Mouse (Mus musculus): Measurements from ENCODE around the gene Plekhg3. TPM values are rescaled to one million over a fixed set of nuclear protein-coding genes. Genes with fewer than 3 reads are reported as not detected.

Gene Plekhg3
- total RNA-seq, 2 experiments from 2014 or later: 8.6 to 11.9 TPM

DNA sequence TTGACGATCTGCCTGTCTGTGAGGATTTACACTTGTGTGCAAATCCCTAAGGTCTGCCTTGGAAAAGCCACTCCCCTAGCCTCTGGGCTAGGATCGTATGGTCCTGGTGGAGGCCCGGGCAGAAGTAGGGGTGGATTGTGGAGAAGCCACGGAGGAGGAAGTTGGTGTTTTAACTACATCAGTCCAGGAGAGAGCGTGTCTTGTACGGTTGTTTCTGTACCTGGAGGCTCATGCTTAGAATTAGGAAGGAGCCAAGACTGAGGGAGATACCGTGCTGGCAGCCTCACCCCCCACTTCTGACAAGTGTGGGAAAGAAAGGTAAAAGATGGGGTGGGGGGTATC lies 17.4 kb downstream of the Plekhg3 start:
- DNase-seq (ENCODE audit: low spot score in 2 of 2): no peak

DNA sequence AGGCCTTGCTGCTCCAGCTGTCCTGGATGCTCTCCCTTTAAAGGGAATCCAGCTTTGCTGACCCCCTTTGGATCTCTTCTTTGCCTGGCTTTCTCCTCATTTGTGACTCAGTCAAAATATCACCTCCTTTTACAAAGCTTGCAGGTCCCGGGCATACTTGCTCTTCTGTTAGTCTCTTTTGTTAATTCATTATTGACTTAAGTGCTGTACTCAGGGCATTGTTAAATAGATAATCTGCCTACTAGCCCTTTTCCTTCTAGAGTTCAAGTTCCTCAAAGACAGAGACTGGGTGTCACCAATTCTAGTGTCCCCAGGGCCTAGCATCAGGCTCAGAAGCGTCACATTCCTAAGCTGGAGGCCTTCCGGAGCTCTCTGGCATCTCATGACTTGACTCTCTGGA lies 18.5 kb downstream of the Plekhg3 start:
- DNase-seq (ENCODE audit: low spot score in 2 of 2): no peak

DNA sequence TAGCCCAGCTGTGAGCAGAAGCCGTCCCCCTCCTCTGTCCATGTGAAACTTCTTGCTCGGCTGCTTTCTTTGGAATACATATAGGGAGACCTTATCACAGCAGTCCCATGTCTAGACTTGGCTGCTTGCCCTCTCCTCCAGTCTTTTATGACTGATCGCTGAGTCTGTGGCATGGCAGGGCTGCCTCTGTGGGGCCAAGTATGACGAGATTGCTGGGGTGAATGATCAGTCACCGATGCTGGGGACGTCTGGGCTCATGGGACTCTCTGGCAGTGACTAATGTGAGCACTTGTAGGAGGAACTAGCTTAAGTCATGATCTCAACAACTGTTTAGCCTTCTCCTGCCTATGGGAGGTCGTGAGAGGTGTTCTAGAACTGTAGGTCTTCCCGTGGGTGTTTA lies 21.6 kb downstream of the Plekhg3 start:
- peak in 1 of 2 experiments; percentile 47 for DNase-seq (ENCODE audit: low spot score in 2 of 2)

DNA sequence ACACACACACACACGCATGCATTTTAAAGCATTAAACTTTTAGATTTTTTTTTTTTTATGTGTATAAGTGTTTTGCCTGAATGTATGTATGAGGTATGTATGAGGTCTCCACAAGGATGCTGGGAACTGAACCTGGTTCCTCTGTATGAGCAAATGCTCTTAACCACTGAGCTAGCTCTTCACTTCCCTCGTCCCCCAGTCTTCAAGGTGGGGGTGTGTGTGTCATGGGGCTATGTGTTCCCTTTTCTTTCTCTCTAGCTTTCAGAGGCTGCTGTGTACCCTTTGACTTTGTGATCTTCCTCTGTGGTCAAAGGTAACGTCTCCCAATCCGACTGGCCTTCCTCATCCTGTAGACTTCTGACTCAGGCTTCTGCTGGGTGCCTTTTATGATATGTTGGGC lies 22.3 kb downstream of the Plekhg3 start:
- DNase-seq (ENCODE audit: low spot score in 2 of 2): no peak

DNA sequence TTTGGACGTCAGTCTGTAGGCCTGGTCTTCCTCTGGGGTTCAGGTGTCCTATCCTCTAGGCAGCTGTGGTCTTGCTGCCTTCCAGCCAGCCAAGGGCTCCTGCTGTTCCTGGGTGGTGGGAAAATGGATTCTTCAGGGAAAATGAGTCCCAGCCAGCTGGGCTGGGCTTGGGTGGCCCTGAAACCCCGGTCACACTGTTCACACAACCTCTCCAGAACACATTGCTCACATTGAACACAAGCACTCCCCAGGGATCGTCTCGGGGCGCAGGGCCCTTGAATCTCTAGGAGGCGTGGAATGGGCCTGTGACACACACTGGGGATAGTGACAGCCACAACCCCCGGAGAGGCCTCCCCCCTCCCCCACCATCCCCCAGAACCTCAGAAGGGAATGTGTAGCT lies 23.2 kb downstream of the Plekhg3 start:
- no peak for DNase-seq (ENCODE audit: low spot score in 2 of 2)

DNA sequence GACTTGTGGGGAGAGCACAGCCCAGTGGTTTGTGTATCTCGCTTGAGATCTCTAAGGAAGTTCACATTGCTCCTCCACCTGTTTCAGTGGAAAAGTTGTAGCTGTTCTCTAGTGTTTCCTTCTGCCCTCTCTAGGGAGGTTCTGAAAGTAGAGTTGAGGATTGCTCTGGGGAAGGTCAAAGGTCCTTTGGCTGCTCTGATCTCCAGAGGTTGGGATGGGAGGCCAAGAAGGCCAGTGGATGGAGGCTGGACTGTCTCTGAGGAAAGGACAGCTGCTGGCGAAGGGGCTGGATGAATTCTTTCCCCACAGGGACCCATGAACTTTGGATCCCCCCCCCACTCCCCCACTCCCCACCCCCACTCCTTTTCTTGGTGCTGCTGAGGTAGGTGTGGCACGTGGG lies 23.7 kb downstream of the Plekhg3 start:
- no peak for DNase-seq (ENCODE audit: low spot score in 2 of 2)

DNA sequence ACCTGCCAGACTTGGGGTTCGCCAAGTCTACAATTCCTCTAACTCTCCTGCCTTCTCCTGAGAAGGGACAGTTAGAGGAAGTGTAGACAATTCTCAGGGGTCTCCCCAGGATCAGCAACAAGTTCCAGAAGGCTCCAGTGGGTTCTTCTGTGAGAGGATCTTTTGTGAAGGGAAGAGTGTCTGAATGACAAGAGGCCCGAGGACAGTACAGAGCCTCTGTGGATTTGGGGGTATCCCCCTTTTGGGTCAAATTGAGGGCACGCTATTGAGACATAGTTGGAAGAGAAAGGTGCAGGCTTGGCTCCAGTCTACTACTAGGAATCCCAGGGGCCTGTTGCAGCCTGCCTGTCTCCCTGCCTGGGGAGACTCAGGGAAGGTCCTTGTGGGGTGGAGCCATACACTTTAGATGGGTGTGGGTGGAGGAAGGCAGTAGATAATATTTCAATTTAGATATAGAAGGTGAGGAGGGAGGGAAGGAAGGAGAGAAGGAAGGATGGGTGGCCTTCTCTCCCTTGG lies 24.2 kb downstream of the Plekhg3 start:
- DNase-seq (ENCODE audit: low spot score in 2 of 2): no peak

DNA sequence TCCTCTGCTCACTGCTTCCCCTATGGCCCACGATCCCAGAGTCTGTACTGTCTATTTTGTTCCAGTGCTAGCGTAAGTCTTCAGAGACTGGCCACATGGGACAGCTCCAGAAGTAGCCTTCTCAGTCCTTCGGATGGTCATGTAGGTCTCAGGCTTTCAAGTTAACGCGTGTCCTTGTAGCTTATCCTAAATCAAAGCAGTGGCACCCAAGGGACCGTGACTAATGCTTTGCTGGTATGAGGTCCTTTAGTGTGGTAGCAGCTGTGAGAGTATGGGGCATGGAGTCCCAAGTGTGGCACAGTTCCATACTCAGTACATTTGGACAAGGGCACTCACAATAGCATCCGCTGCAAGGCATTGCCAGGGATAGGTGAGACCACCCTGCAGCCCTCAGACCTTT lies 25.5 kb downstream of the Plekhg3 start:
- DNase-seq (ENCODE audit: low spot score in 2 of 2): no peak

DNA sequence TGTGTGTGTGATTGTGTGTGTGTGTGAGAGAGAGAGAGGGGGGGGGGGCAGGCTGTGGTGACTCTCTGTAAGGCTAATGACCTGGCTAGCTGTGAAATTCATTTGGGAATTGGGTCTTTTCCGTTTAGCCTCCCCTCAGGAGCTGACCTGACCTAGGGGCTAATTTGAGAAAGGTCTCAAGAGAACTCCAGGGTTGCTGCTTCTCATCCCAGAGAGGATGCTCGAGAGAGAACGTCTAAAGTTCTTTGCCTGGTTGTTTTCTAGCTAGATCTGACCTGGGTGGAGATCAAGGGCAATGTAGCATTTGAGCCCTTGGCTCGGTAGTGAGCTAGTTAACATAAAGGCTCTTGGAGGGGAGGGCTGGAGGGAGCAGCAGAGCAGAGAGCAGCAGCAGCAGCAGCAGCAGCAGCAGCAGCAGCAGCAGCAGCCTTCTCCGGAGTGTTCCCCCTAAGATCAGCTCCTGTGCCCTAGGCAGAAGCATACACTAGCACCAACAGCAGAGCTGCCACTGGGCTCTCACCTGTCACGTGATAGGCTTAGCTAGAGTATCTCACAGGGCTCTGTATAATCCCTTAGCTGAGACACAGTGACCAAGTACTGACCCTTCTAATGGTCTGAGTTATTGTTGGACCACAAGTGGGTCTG lies 26.2 kb downstream of the Plekhg3 start:
- no peak for DNase-seq (ENCODE audit: low spot score in 2 of 2)

DNA sequence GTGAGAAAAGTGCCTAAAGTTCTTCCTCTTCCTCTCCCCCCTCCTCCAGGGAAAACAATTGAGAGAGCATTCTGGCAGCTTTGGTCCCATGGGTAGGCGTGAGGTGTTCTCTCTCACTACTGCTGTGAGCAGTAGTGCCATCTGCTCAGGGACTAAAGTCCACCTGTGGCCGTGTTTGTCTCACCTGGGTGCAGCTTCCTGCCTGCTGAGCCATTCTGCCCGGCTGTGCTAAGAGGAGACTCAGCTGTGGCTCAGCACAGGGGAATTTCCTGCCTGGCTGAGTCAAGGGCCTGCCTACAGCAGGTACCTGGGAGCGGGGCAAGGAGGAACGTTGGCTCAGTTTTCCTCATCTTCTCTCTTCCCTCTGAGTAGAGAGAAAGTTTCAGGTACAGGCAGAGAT lies 27.5 kb downstream of the Plekhg3 start:
- no peak for DNase-seq (ENCODE audit: low spot score in 2 of 2)

DNA sequence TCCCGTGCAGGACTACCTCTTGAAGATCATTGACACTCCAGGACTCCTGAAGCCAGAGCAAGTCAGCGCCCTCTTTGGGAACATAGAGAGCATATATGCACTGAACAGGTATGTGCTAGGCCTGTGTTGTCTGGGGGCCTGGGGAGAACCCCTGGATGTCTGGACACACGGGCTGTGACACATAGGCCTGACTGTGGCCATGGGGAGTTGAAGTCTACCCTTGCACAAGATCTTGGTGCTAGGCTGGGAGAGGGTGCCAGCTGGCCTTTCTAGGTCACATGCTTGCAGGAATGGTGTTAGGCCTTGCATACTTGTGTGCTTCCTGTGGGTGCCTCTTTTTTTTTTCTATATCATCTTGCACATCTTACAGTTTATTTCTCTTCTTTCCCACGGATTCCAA lies 31.5 kb downstream of the Plekhg3 start:
- DNase-seq (ENCODE audit: low spot score in 2 of 2): no peak

DNA sequence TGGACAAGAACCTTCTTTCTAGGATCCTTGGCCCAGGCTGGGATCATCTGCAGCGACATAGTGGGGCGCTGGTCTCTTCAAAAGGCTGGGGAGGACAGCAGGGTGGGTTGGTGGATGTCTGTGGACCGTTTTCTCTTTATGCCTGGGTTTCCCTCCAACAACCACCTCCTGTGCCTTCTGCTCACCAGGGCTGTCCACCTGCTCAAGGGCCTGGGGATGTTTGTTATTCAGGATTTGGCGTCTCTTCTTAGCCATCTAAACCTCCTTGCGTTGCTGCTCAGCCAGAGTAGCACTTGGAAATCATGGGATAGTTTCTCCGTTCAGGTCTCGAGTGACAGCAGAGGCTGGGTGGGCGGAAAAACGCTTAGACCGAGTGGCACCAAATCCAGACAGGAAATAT lies 35.6 kb downstream of the Plekhg3 start:
- no peak for DNase-seq (ENCODE audit: low spot score in 2 of 2)

DNA sequence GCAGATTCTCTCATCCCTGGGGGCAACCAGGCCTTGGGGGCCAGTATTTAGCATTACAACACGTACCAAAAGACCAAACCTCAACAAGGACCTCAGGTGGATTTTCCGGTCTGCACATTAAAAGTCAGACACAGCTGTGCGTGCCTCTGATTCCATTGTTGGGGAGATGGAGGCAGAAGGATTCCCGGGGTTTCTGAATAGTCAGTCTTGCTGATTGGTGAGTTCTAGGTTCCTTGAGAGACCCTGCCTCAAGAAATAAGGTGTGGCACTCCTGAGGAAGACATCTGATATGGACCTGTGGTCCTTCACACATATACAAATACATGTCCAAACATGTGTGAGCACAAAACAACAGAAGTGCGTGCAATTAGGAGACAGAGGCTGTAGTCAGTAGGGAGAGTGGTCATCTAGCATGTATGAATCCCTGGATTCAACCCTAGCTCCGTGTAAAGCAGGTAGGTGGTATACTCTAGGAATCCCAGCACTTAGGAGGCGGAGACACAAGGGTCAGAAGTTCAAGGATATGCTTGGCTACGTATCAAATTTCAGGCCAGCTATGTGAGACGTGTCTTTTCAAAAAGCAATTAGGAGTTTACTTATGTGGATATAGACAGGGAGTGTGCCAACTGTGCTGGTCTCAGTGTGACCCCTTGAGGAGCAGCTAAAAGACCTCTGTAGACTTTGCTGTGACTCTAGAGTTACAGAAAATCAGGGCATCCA lies 39.7 kb downstream of the Plekhg3 start:
- no peak for DNase-seq (ENCODE audit: low spot score in 2 of 2)

DNA sequence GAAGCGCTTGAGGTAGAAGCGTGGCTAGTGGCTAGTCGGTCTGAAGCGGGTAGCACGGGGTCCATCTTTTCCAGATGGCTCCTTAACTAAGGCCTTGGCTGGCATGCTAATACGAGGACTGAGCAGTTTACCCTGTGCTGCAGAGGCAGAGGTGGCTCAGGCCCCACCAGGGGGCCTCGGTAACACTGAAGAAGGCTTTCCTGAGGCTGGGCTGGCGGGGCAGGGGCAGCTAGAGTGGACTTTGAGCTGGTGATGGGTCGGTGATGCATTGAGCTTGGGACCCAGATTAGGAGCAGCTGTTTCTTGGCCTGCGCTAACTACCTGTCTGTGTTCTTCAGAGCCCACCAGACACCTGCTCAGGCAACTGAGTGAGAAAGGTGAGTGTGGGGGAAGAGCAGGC lies 40.6 kb downstream of the Plekhg3 start:
- DNase-seq (ENCODE audit: low spot score in 2 of 2): no peak

DNA sequence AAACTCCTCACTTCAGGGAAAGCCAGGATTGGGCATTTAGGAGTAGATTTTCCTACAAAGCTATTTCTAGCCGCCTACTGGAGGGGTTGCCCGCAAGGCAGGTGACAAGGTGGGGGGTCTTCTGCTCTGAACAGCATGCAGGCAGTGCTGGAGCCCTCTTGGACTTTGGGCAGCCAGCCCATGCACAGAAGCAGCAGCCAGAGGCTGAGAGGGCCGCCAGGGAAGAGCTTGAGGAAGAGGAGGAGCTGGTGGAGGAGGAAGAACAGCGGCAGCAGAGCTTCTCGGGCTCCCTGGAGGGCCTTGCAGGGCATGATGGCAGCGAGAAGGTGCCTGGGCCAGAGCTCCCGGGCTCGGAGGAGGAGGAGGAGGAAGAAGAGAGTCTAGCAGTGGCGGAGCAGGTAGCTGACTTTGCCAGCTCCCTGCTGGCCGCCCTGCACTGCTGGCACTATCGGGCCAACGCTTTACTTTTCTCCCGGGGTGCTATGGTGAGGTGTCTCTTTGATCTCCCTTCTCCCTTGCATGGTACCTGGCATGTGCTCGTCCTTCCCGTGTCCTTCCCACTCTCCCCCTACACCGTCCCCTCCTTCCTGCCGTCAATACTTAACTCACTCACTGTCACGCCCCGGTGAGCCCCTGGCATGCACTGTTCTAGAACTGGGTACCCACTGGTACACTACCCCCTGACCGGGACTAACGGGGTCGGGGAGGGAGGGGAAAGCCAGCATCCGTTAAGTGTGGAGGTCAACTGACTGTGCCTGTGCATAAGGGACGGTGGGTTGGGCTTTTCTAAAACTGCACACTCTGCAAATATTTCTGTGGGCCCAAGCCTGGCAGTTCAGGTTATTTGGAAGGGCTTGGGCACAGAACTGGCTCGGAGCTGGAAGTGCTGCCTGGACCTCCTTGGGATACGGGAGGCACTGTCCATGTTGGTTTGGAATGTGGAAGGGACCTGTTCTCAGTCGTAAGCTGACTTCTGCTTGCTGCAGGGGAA lies 41.9 kb downstream of the Plekhg3 start:
- DNase-seq (ENCODE audit: low spot score in 2 of 2): no peak

DNA sequence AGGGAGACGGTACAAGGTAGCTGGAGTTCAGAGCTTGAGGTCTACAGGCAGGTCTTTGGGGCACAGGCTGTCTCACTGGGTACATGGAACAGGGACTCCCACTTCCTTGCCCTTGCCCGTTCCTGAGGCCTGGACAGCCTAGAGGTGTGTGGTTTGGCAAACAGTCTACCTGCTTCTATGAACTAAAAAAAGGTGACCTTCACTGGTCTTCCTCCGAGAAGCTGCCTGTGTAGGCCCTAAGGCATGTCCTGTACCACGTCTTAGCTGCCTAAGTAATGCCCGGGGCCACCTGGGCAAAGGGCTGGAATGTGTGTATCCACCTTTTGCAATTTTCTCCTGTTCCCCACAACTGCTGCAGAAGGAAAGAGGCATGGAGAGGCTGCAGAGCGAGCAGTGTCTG lies 42.7 kb downstream of the Plekhg3 start:
- no peak for DNase-seq (ENCODE audit: low spot score in 2 of 2)

DNA sequence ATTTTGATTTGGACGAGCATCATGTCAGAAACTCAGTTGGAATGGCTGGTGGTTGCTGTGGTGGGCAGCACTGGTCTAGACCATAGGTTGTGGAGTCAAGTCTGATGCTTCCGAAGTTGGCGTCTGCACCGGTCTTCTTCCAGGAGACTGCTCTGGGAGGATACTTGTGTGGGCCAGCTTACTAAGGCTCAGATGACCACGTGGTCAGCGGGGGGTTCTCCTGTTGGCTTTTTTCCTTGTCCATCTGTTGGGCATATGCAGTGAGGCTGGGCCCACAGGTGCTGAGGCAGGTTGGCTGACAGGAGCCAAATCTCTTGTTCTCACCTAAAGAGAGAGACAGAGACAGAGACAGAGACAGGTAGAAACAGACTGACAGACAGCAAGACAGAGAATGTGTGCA lies 44.1 kb downstream of the Plekhg3 start:
- no peak for DNase-seq (ENCODE audit: low spot score in 2 of 2)

DNA sequence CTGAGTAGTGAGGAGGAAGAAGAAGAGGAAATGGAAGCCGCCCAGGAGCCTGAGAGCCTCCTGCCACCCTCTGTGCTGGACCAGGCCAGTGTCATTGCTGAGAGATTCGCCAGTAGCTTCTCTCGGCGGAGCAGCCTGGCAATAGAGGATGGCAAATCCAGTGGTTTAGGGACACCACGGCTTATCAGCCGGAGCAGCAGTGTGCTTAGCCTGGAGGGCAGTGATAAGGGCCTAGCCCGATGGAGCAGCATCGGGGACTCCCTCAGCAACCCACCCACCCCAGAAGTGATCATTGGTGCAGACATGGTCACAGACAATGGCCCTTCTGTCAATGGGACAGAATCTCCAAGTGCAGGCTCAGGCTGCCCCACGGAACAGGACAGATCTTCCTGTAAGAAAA lies 45.4 kb downstream of the Plekhg3 start:
- DNase-seq (ENCODE audit: low spot score in 2 of 2): no peak

DNA sequence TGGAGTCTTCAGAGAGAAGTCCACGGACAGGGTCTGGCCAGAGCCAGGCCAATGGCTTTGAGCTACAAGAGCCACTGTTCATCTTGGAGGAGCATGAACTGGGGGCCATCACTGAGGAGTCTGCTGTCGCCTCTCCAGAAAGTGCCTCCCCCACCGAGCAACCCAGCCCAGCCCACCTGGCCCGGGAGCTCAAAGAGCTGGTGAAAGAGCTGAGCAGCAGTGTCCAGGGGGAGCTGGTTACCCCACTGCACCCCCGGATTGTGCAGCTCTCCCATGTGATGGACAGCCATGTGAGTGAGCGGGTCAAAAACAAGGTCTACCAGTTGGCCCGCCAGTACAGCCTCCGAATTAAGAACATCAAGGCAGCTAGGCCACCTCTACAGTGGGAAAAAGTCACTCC lies 46.1 kb downstream of the Plekhg3 start:
- no peak for DNase-seq (ENCODE audit: low spot score in 2 of 2)

DNA sequence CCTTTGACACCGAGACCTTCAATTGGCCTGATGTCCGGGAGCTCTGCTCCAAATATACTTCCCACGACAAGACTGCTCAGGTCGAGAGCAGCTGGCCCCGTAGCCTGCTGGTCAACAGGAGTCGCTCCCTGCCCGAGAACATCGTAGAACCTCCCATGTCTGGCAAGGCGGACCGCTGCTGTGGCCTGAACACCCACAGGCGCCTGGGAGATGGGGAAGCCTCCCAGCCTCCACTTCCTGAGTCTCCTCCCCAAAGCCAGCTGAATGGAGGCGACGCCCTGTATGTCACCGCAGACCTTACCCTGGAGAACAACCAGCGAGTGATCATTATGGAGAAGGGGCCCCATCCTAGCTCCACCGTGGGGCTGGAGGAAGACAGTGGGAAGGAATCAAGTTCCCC lies 47.2 kb downstream of the Plekhg3 start:
- no peak for DNase-seq (ENCODE audit: low spot score in 2 of 2)

DNA sequence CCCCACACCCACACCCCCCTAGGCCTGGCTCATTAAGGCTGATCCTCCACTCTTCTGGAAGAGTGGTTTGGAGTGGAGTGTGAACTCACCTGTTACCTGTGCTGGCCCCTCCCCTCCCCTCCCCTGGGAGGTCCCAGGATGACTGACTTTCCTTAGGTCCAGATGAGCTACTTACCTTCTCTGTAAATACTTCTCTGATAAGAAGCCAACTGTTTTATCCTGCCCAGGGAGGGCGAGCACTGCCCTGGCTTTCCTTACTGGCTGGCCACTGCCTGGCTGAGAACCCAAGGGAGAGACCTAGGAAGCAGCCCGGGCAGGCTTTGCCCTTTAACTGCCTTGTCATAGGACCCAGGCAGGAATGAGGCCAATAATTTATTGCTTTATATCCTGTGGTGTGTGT lies 47.8 kb downstream of the Plekhg3 start:
- DNase-seq (ENCODE audit: low spot score in 2 of 2): no peak

DNA sequence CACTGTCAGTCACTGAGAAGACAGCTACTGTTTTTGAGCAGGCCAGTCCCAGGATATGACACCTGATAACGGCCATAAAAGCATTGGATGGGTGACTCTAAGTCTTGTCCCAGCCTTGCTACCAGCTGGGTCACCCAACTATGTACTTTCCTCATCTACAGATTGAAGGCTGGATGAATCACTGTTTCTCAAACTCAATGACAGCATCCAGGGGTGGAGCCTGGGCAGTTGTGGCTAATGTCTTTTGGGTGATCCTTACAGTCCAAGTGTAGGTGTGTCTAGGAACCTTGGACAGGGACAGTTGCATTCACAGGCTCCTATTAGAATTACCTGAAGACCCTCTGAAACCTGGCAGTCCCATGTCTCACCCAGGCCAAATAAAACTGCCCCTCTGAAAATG lies 49.1 kb downstream of the Plekhg3 start:
- DNase-seq (ENCODE audit: low spot score in 2 of 2): no peak
